7 mouse cellular contexts compared by ENCODE assay signal in the genomic region with DNA sequence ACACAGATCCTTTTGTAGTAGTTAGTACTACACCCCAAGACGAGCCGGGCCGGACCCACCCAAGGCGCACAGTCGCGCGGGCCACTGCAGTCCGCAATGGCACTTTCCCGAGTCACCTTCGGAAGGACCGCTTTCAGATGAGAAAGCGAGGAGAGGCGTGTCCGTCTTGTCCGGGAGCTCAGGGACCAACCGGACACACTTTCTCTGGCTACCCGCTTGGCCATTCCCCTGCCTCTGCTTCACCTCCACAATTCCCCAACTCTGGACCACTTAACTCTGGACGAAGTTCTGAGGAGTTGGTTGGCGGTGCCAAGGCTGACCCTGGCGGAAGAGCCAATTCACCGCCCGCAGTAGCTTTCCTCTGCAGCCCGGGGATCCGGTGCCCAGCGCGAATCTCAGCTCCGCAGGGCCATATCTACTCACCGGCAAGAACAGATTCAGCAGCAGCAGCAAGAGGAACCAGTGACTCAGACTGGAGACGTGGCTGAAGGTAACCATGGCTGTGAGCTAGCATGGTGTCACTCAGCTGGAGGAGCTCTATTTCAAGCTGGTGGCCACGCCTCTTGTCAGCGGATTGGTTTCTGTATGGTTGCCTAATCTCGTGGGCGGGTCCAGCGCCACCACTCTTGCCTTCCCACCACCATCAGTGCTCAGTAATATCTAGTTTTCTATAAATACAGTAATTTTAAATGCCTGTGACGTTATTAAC. TPM values are rescaled to one million over a fixed set of nuclear protein-coding genes. Genes with fewer than 3 reads are reported as not detected.
DNase-seq lines count a peak whose midpoint lies in the region; ATAC-seq lines count a peak whose summit lies in the region.

A gene (minus strand): TSS at position 514 of the 709 bp plus-strand sequence.

- peak; percentile 88 for DNase-seq in R1 (ENCODE audit: low read depth, low spot score)
- DNase-seq in embryo, embryonic 10 days (ENCODE audit: low spot score) = peak; percentile 88
- DNase-seq in gastrocnemius, adult 8-10 months (ENCODE audit: low spot score in 2 of 2) = peak; percentile 50 to 52
- DNase-seq in induced T-regulatory cell, adult 2 months (ENCODE audit: low read depth) = peak; percentile 89
- peak; percentile 48 to 73 for DNase-seq in left cerebral cortex, adult 8-10 months (ENCODE audit: low spot score in 2 of 2)
- peak; percentile 63 for DNase-seq in right cerebral cortex, postnatal 14 days

- peak; percentile 89 for ATAC-seq in megakaryocyte, adult 5-6 weeks (ENCODE audit: poor library complexity, severe bottlenecking)

RNA-seq across cellular contexts. Expression of the gene that starts here (rescaled TPM):
- 1 to 10 TPM; 2.5 to 4.6 (median 3.4) TPM for total RNA-seq in gastrocnemius, adult 8-10 months (2022)
- total RNA-seq in left cerebral cortex, adult 8-10 months (2022) = 1 to 10 TPM in 2 of 4 experiments, under 1 TPM in 2; 0.72 to 2.3 (median 1.1) TPM
- 4.9 and 6.3 TPM in 2 replicates for total RNA-seq in megakaryocyte, adult 5-6 weeks (2015)
- total RNA-seq in megakaryocyte, adult 5-6 weeks (2017) = 2.2 and 4.3 TPM in 2 replicates

Comparison
In these comparisons a context has a peak if more than half of its experiments do, and no peak if none do; other contexts are left out.
1. Peak in every context shown above with its lines: DNase-seq and ATAC-seq.